Mouse (Mus musculus) embryonic facial prominence, embryonic 15.5 days (tissue): ENCODE data around the gene Ifi35. TPM values are rescaled to one million over a fixed set of nuclear protein-coding genes. Genes with fewer than 3 reads are reported as not detected.

Experiments used
- ATAC-seq: fragments of 200-750 bp; cut with Nextera tagmentation; 2 replicates; pipeline ENCODE4 v1.8.0; 2017; ENCODE audit warnings: low read depth, moderate TSS enrichment; ENCODE audit not compliant: insufficient number of reproducible peaks, low FRiP score, low TSS enrichment
- H3K27ac ChIP-seq: fragments of 300-500 bp; sonication (generic); replicated peaks from 2 replicates; pipeline ENCODE4 v1.5.1; 2015; ENCODE audit warnings: mild to moderate bottlenecking, inconsistent platforms
- H3K27me3 ChIP-seq: fragments of 300-500 bp; sonication (generic); 2 replicates; pipeline ENCODE4 v1.6.1; 2015; ENCODE audit warnings: inconsistent platforms
- H3K36me3 ChIP-seq: fragments of 300-500 bp; sonication (generic); 2 replicates; pipeline ENCODE4 v1.6.1; 2015; ENCODE audit warnings: mild to moderate bottlenecking, inconsistent platforms
- H3K4me1 ChIP-seq: fragments of 300-500 bp; sonication (generic); 2 replicates; pipeline ENCODE4 v1.6.1; 2015; ENCODE audit warnings: inconsistent platforms
- H3K4me2 ChIP-seq: fragments of 300-500 bp; sonication (generic); replicated peaks from 2 replicates; pipeline ENCODE4 v1.6.1; 2015; ENCODE audit warnings: mild to moderate bottlenecking, inconsistent platforms
- H3K4me3 ChIP-seq: fragments of 300-500 bp; sonication (generic); replicated peaks from 2 replicates; pipeline ENCODE4 v1.5.1; 2015; ENCODE audit warnings: mild to moderate bottlenecking, inconsistent platforms
- H3K9ac ChIP-seq: fragments of 300-500 bp; sonication (generic); 2 replicates; pipeline ENCODE4 v1.6.1; 2015; ENCODE audit warnings: inconsistent platforms
- H3K9me3 ChIP-seq: fragments of 300-500 bp; sonication (generic); replicated peaks from 2 replicates; pipeline ENCODE4 v1.6.1; 2016; ENCODE audit warnings: inconsistent platforms
- WGBS: fragments of 180-500 bp; shearing (Covaris S2); methylation state at CpG from one replicate; pipeline ENCODE4 v1.1.7; 2015; 5-methylcytosine and 5-hydroxymethylcytosine counted together
- microRNA-seq: library from miRNA; unstranded; fragments of <30 nt; microRNA quantifications from one replicate; pipeline ENCODE4, GENCODE M21; 2016; ENCODE audit warnings: borderline number of aligned reads
- polyA plus RNA-seq: library from polyadenylated mRNA; unstranded; fragments of >200 nt; fragmentation: Nextera tagmentation; extraction: Ambion mirVana; gene quantifications from 2 replicates; pipeline ENCODE4 v1.2.1, GENCODE M21; 2015

Gene Ifi35
- polyA plus RNA-seq, 1 experiment from 2014 or later = 17.8 TPM

- Histone ChIP-seq H3K4me2 (no peak overlapping the region), H3K4me3 (no peak overlapping the region), H3K36me3 (peaks cover 15% of the 10 kb centered on the region), H3K4me1 (0 out of 2 replicates have a peak, but pooled peaks cover 4% of the 10 kb centered on the region), H3K27ac (no peak overlapping the region), H3K27me3 (no peaks in the 10 kb centered on the region), H3K9ac (no peak overlapping the region), H3K9me3 (no peaks in the 10 kb centered on the region)
- no peak for ATAC-seq
- 86% methylated on average over 6 of the region's 6 CpGs for WGBS
Observed at GRCm38 (mm10) chr11:101484245-101484644, 36.0 kb downstream of the Ifi35 start.

- H3K27ac ChIP-seq = no peak overlapping the region
- no peaks in the 10 kb centered on the region for H3K4me1 ChIP-seq
- 80% methylated on average over 7 of the region's 7 CpGs for WGBS
- no peak overlapping the region for H3K4me3 ChIP-seq
- H3K9ac ChIP-seq = no peak overlapping the region
- peaks cover 20% of the 10 kb centered on the region for H3K36me3 ChIP-seq
- no peak for ATAC-seq
- no peaks in the 10 kb centered on the region for H3K27me3 ChIP-seq
- no peak overlapping the region for H3K4me2 ChIP-seq
- no peaks in the 10 kb centered on the region for H3K9me3 ChIP-seq
Observed at GRCm38 (mm10) chr11:101484814-101485213, 36.6 kb downstream of the Ifi35 start.

GRCm38 (mm10) chr11:101485509-101486028, 37.4 kb downstream of the Ifi35 start:
- Histone ChIP-seq H3K27ac (no peak overlapping the region), H3K27me3 (no peaks in the 10 kb centered on the region), H3K9me3 (no peaks in the 10 kb centered on the region), H3K4me2 (no peak overlapping the region), H3K4me1 (no peaks in the 10 kb centered on the region), H3K9ac (no peak overlapping the region), H3K36me3 (peaks cover 24% of the 10 kb centered on the region), H3K4me3 (no peak overlapping the region)
- WGBS = 48% methylated on average over 6 of the region's 6 CpGs
- no peak for ATAC-seq

- no peaks in the 10 kb centered on the region for H3K9me3 ChIP-seq
- 74% methylated on average over 6 of the region's 6 CpGs for WGBS
Observed at GRCm38 (mm10) chr11:101486126-101486525, 37.9 kb downstream of the Ifi35 start.

GRCm38 (mm10) chr11:101506269-101506780, 58.1 kb downstream of the Ifi35 start:
- Histone ChIP-seq H3K9ac (no peak overlapping the region), H3K4me3 (no peak overlapping the region), H3K9me3 (no peaks in the 10 kb centered on the region), H3K27ac (no peak overlapping the region), H3K36me3 (peaks cover 32% of the 10 kb centered on the region), H3K27me3 (no peaks in the 10 kb centered on the region), H3K4me2 (no peak overlapping the region), H3K4me1 (no peaks in the 10 kb centered on the region)
- no peak for ATAC-seq
- 90% methylated on average over 5 of the region's 5 CpGs for WGBS

More at GRCm38 (mm10) chr11:101486126-101486525, 37.9 kb downstream of the Ifi35 start:
- Histone ChIP-seq H3K4me1 (no peaks in the 10 kb centered on the region), H3K27me3 (no peaks in the 10 kb centered on the region), H3K27ac (no peak overlapping the region), H3K9ac (no peak overlapping the region), H3K4me2 (no peak overlapping the region), H3K36me3 (peaks cover 24% of the 10 kb centered on the region), H3K4me3 (no peak overlapping the region)
- no peak for ATAC-seq

GRCm38 (mm10) chr11:101507090-101507489, 58.9 kb downstream of the Ifi35 start:
- ATAC-seq = no peak
- Histone ChIP-seq H3K4me2 (no peak overlapping the region), H3K4me1 (no peaks in the 10 kb centered on the region), H3K4me3 (no peak overlapping the region), H3K9me3 (no peaks in the 10 kb centered on the region), H3K27ac (no peak overlapping the region), H3K36me3 (peaks cover 35% of the 10 kb centered on the region), H3K9ac (no peak overlapping the region), H3K27me3 (no peaks in the 10 kb centered on the region)
- WGBS = 87% methylated on average over 7 of the region's 7 CpGs

Small RNA genes lying within 50 kb of the gene (microRNA-seq; reads per million reads assigned to microRNA genes)
- not detected for gene Mir6929

Other genes starting within 250 kb of the Ifi35 start
- 16.5 and 18.7 TPM in 2 replicates for gene Ezh1, start 221.9 kb upstream of the Ifi35 start, polyA plus RNA-seq
- gene Ramp2, start 202.4 kb upstream of the Ifi35 start, polyA plus RNA-seq = 138 and 139 TPM in 2 replicates
- 122 and 133 TPM in 2 replicates for gene Vps25, start 194.7 kb upstream of the Ifi35 start, polyA plus RNA-seq
- 12.5 and 14.3 TPM in 2 replicates for gene Wnk4, start 187.8 kb upstream of the Ifi35 start, polyA plus RNA-seq
- 1.1 and 1.9 TPM in 2 replicates for gene Cntd1, start 169.4 kb upstream of the Ifi35 start, polyA plus RNA-seq
- 160 and 165 TPM in 2 replicates for gene Coa3, start 169.3 kb upstream of the Ifi35 start, polyA plus RNA-seq
- gene Becn1, start 146.1 kb upstream of the Ifi35 start, polyA plus RNA-seq = 141 and 143 TPM in 2 replicates
- gene Psme3, start 132.2 kb upstream of the Ifi35 start, polyA plus RNA-seq = 124 and 126 TPM in 2 replicates
- gene Aoc2, start 123.3 kb upstream of the Ifi35 start, polyA plus RNA-seq = 1.1 and 1.6 TPM in 2 replicates
- gene Aoc3, start 117.8 kb upstream of the Ifi35 start, polyA plus RNA-seq = 0.77 and 0.94 TPM in 2 replicates
- gene G6pc, start 80.8 kb upstream of the Ifi35 start, polyA plus RNA-seq = not detected in 2 replicates
- gene Aarsd1, start 30.8 kb upstream of the Ifi35 start, polyA plus RNA-seq = 63.4 and 65.6 TPM in 2 replicates
- gene Gm27029, start 23.6 kb upstream of the Ifi35 start, polyA plus RNA-seq = 9.7 and 11.4 TPM in 2 replicates
- gene Rundc1, start 23.3 kb upstream of the Ifi35 start, polyA plus RNA-seq = 21.6 and 23.4 TPM in 2 replicates
- 19.8 and 22.1 TPM in 2 replicates for gene Ptges3l, start 23.1 kb upstream of the Ifi35 start, polyA plus RNA-seq
- 306 and 328 TPM in 2 replicates for gene Rpl27, start 6.1 kb upstream of the Ifi35 start, polyA plus RNA-seq
- 12.1 and 13.5 TPM in 2 replicates for gene Rnd2, start 16.6 kb downstream of the Ifi35 start, polyA plus RNA-seq
- gene Vat1, start 17.8 kb downstream of the Ifi35 start, polyA plus RNA-seq = 59.3 and 61.8 TPM in 2 replicates
- gene Brca1, start 103.5 kb downstream of the Ifi35 start, polyA plus RNA-seq = 8.1 and 8.8 TPM in 2 replicates
- gene Nbr1, start 103.7 kb downstream of the Ifi35 start, polyA plus RNA-seq = 72.9 and 73.6 TPM in 2 replicates
- gene Tmem106a, start 133.8 kb downstream of the Ifi35 start, polyA plus RNA-seq = 7.5 and 9.6 TPM in 2 replicates
- gene Gm11634, start 150.8 kb downstream of the Ifi35 start, polyA plus RNA-seq = not detected in 2 replicates
- 51.1 and 54.6 TPM in 2 replicates for gene Rdm1, start 178.8 kb downstream of the Ifi35 start, polyA plus RNA-seq
- gene Arl4d, start 217.1 kb downstream of the Ifi35 start, polyA plus RNA-seq = 6.0 and 6.9 TPM in 2 replicates